Mouse (Mus musculus) lung, postnatal 10 days (tissue): ENCODE data around the gene Olfr573-ps1.

Source experiments
- DNase-seq: peaks from one replicate; pipeline ENCODE4 v3.0.0; 2021

Gene Olfr573-ps1

GRCm38 (mm10) chr7:102942475-102942874 lies at the start of gene Olfr573-ps1:
Olfr573-ps1 (minus strand) TSS chr7:102942575.
- no peak for DNase-seq

DNA sequence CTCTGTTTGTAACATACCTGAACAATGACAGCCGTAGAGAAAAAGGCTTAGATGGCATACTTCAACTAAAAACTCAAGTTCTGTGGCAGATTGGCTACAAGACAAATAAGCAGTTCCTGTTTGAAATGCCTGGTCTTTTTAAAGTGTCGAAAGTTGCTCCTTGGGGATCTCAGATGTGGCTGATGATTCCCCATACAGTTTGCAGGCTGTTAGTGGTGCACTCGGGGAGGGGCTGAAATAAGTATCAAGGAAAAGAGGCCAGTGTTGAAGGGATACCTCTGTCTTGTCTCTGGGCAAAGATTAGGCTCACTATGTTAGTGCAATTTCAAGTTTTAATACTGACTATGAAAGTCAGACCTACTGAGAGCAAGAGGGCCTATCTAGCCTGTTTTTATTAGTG lies 46.8 kb upstream of the Olfr573-ps1 start, which contains the start of gene Olfr578:
Gene Olfr578 (minus strand): TSS at position 101 of the 400 bp plus-strand sequence.
- no peak for DNase-seq

- DNase-seq = no peak
Measured at GRCm38 (mm10) chr7:102975843-102976242, 33.5 kb upstream of the Olfr573-ps1 start, which contains the start of gene Olfr577. Olfr577 (minus strand) TSS chr7:102975943.

DNA sequence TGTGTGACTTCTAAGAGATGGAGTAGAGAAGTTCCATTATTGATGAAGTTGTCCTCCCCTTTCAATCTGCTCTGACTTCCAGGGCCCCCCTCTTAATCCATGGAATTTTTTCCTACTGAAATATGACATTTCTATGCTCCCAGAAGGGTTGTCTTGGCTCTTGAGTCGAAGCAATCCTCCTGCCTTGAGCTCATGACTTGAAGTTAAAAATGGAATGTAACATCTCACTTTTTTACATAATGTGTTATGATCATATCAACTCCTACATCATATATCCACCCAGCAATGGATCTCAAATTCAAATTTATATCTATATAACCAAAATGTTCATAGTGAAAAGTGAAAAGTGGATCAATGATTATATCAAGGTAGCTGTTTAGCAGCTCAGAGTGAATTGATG lies 32.0 kb upstream of the Olfr573-ps1 start:
- no peak for DNase-seq

- DNase-seq = no peak
Measured at GRCm38 (mm10) chr7:102962360-102962759, 20.0 kb upstream of the Olfr573-ps1 start, which contains the start of gene Olfr576. Olfr576 (plus strand) TSS chr7:102962660.

DNA sequence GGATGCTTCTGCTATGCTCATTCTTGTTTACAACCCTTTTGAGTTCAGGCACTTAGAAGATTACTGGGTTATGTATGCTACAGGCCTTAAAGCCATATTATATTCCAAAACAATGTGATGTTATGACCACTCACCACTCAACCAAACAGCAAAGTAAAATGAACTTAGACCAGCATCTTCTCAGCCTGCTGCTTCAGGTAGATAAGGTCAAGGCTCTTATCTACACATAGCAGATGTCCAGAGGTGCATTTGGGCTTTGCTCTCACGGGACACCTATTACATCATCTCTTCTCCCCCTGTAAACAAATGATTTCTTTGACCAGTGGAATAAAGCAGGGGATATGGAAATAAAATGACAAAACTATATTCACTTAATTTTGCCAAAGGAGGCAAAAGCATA lies 16.2 kb upstream of the Olfr573-ps1 start, which contains the start of gene Olfr575:
Gene Olfr575 (minus strand): TSS at position 183 of the 400 bp plus-strand sequence.
- DNase-seq = no peak

DNA sequence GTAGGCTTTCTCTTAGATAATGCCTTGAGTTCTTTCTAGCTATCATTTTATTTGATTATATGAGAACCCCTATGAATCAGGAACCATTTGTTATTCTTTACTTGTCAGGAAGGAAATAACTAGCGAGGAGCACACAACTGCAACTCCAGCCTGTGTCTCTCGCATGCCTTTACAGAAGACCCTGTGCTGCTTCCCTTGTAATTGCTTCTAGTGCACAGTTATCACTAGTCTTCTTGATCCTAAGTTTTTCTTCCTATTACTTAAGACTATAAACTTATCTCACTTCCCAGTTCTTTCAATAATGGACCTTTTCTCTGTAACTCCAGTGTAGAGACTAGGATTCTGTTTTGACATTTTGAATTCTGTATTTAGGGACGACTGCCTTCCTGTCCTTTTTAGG lies 15.8 kb upstream of the Olfr573-ps1 start:
- no peak for DNase-seq

DNA sequence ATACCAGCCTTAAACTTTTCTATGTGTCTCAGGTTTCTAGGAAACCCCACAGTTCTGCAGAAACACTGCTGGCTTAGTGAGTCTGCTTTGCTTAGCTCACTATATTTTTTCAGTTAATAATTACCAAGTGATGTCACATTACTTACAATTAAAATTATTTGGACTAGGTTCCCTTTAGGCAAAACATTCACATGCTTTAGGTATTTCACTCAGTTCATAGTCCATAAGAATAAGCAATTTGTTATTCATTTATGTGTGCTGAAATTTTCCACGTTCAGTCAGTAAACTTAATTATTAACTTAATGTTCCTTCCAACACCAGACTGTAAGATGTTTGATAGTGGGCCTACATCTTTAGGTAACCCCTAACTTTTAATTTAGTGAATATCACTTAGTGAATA lies 8.4 kb upstream of the Olfr573-ps1 start:
- DNase-seq = no peak

DNA sequence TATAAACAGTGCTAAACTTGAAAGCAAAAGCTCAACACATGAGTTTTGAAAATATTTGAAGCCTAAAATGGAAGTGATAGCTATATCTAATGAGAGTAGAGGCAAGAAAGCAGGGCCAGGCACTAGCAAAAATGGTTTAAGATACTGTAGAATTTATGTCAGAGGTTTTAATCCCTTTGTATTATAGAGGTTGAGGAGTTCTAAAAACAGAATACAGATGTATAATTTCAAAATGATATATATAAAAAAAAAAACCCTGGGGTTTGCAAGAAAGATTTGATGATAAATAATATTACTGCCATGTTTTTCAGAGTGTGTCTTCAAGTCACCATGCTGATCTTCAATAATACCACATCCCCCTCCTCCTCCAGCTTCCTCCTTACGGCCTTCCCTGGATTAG lies 5.8 kb upstream of the Olfr573-ps1 start, which contains the start of gene Olfr574:
Gene Olfr574 (plus strand): TSS at position 301 of the 400 bp plus-strand sequence.
- no peak for DNase-seq

- DNase-seq = no peak
Measured at GRCm38 (mm10) chr7:102943417-102943816, 1.0 kb upstream of the Olfr573-ps1 start.

DNA sequence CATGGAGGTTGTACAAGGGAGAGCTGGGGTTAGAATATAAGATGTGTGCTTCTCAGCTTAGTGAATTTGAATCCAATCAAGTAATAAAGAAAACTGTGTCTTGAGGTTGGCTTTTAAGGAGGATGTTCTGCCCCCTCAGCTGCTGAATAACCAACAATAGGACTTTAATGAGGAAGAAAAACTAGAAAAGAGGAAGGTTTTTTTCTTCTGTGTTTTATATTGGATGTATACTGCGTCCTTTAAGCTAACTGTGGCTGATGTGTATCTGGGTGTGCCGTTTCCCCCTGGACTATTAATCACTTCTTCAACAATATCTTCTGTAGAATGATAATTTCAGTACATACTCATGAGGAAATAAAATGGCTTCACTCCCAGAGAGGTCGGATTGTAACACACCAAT lies 15.3 kb downstream of the Olfr573-ps1 start:
- DNase-seq = no peak

DNA sequence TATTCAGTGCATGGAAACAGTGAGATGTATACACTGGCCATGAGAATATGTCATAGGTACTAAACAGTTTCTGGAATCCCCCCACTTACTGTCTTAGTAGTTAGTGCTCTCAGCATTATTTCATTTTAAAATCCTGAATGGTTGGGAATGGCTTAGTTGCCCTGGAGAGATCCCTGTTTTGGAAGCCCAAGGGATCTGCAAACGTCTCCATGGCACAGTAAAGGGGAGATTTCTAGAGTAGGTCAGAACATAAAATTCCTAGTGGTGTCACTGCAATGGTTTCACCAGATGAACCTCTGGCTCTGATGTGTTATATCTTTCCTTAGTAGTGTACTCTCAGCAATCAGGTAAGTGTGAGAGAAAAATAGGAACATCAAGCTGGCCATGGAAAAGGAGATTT lies 18.3 kb downstream of the Olfr573-ps1 start, which contains the start of gene Olfr572:
Gene Olfr572 (plus strand): TSS at position 301 of the 400 bp plus-strand sequence.
- DNase-seq = no peak

DNA sequence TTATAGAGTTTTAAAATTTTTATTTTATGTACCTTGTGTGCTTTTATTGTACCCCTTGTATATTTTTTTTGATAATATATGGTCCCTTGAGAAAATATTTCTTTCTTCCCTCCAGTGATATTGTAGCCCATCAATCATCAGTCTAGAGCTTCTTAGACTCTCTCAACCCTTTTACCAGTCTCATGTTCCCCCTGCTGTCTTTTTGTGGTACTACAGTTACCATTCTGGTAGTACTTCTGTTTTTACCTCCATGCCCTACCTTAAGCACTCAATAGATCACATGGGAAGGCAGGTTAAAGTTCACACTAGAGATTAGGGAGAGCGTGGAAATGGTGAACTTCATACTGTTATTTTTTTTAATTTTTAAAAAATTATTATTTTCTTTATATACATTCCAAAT lies 22.7 kb downstream of the Olfr573-ps1 start:
- DNase-seq = peak; percentile 31

DNA sequence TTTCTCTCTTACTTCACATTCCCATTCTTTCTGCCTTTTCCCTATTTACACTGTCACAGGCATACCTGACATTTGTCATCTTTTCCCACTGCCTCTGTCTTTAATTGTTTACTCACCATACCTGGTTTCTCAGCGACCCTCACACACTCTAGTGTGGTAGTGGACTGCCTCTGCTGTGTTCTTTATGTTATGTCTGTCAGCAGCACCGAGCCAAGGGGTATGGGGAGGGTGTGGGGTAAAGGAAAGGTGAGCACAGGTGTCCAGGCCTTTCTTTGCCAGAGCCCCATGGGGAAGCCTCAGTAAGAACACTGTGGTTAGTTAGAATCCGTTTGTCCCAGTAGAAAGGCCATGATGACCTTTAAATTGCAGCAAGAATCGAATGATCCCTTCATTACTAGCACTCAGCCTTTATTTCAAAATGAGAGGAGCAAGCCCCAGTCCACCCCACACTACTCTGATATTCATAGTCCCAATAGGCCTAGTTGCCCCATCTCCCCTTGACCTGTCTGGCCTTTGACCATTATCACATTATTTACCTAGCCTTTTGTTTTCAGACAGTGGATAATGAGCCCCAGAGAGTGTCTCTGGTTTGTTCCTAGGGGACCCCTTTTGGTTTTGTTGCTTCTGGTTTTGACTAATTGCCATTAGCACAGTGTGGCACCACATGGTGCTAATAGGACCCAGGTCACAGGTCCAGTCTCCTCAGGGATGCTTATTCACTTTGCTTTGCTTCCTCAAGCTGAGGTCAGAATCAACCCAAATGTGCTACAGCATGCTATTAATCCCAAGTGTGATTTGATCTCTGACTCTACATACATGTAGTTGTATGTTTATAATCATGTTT lies 25.1 kb downstream of the Olfr573-ps1 start, which contains the start of gene Olfr571:
Gene Olfr571 (minus strand): TSS at position 505 of the 844 bp plus-strand sequence.
- no peak for DNase-seq

DNA sequence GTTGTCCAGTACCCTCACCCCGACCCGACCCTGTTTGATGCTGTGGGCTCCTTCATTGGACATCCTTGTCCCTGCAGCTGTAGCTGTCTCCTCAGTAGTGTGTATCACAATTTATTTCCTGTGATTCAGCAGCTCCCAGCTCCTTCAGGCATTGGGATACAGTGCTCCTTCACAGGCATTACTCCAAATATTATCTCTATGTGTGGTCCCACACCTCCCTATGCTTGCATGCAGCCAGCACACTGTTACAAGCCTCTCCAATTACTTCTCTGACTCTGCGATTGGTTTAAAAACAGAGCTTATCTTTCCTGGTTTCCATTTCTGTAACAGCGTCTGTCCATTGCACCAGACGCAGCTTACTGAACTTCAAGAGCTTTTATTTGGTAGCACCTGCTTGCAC lies 26.0 kb downstream of the Olfr573-ps1 start:
- no peak for DNase-seq

GRCm38 (mm10) chr7:102915261-102915660 lies 27.1 kb downstream of the Olfr573-ps1 start:
- DNase-seq = no peak
